Mouse (Mus musculus) midbrain, embryonic 16.5 days (tissue): ENCODE measurements around the gene Zfpl1. TPM values are rescaled to one million over a fixed set of nuclear protein-coding genes. Genes with fewer than 3 reads are reported as not detected.

Experiments used
- ATAC-seq: fragments of 200-750 bp; cut with Nextera tagmentation; 2 replicates; pipeline ENCODE4 v1.8.0; 2017; ENCODE audit warnings: moderate TSS enrichment
- H3K27ac ChIP-seq: fragments of 300-500 bp; sonication (generic); 2 replicates; pipeline ENCODE4 v1.5.1; 2014; ENCODE audit warnings: mild to moderate bottlenecking, low read length, mixed read lengths
- H3K27me3 ChIP-seq: fragments of 300-500 bp; sonication (generic); 2 replicates; pipeline ENCODE4 v1.6.1; 2014; ENCODE audit warnings: low read depth, low read length, mixed read lengths; ENCODE audit not compliant: control insufficient read depth, insufficient read depth
- H3K36me3 ChIP-seq: fragments of 300-500 bp; sonication (generic); 2 replicates; pipeline ENCODE4 v1.6.1; 2014; ENCODE audit warnings: mild to moderate bottlenecking, low read length, moderate library complexity, mixed read lengths; ENCODE audit not compliant: control insufficient read depth, insufficient read depth
- H3K4me1 ChIP-seq: fragments of 300-500 bp; sonication (generic); 2 replicates; pipeline ENCODE4 v1.6.1; 2014; ENCODE audit warnings: mild to moderate bottlenecking, low read length, mixed read lengths; ENCODE audit not compliant: control insufficient read depth, insufficient read depth
- H3K4me2 ChIP-seq: fragments of 300-500 bp; sonication (generic); 2 replicates; pipeline ENCODE4 v1.6.1; 2014; ENCODE audit warnings: mild to moderate bottlenecking, low read length, mixed read lengths
- H3K4me3 ChIP-seq: fragments of 300-500 bp; sonication (generic); 2 replicates; pipeline ENCODE4 v1.5.1; 2014; ENCODE audit warnings: low read depth, mild to moderate bottlenecking, low read length, moderate library complexity, mixed read lengths
- H3K9ac ChIP-seq: fragments of 300-500 bp; sonication (generic); 2 replicates; pipeline ENCODE4 v1.6.1; 2014; ENCODE audit warnings: low read depth, low read length, mixed read lengths
- H3K9me3 ChIP-seq: fragments of 300-500 bp; sonication (generic); replicated peaks from 2 replicates; pipeline ENCODE4 v1.6.1; 2014; ENCODE audit warnings: mild to moderate bottlenecking, low read length, mixed read lengths; ENCODE audit not compliant: control insufficient read depth, poor library complexity, severe bottlenecking
- WGBS: fragments of 180-500 bp; shearing (Covaris S2); extraction: QIAGEN DNeasy Blood & Tissue Kit; methylation state at CpG from one replicate; pipeline ENCODE4 v1.1.7; 2014; 5-methylcytosine and 5-hydroxymethylcytosine counted together
- polyA plus RNA-seq: library from polyadenylated mRNA; unstranded; fragments of >200 nt; fragmentation: Nextera tagmentation; extraction: Ambion mirVana; gene quantifications from 2 replicates; pipeline ENCODE4 v1.2.1, GENCODE M21; 2015

Gene Zfpl1
- polyA plus RNA-seq, 1 experiment from 2014 or later: 87.3 TPM

DNA sequence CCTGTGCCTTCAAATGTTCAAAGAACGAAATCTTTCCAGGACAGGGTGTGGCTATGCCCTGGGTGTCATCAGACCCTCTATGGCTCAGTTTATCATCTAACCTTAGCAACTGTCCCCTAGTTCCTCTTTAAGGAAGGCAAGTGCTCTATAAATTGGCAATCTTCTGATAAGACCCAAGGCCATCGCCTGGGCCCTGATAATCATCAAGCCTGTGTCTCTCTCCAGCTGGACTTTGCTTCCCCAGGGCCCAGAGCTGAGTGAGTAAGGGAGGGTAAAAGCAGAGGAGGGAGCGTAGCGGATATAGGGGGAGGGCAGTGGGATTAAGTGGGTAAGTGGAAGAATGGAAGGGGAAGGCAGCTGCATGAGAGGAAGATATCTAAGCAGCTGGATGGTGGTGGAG is 19.7 kb upstream of the Zfpl1 start:
- ATAC-seq: no peak
- Histone ChIP-seq H3K4me2 (no peak overlapping the region), H3K9ac (no peak overlapping the region), H3K27me3 (no peaks in the 10 kb centered on the region), H3K36me3 (no peaks in the 10 kb centered on the region), H3K4me1 (no peaks in the 10 kb centered on the region), H3K9me3 (no peaks in the 10 kb centered on the region), H3K4me3 (no peak overlapping the region), H3K27ac (no peak overlapping the region)
- 80% methylated on average over 4 of the region's 4 CpGs for WGBS

DNA sequence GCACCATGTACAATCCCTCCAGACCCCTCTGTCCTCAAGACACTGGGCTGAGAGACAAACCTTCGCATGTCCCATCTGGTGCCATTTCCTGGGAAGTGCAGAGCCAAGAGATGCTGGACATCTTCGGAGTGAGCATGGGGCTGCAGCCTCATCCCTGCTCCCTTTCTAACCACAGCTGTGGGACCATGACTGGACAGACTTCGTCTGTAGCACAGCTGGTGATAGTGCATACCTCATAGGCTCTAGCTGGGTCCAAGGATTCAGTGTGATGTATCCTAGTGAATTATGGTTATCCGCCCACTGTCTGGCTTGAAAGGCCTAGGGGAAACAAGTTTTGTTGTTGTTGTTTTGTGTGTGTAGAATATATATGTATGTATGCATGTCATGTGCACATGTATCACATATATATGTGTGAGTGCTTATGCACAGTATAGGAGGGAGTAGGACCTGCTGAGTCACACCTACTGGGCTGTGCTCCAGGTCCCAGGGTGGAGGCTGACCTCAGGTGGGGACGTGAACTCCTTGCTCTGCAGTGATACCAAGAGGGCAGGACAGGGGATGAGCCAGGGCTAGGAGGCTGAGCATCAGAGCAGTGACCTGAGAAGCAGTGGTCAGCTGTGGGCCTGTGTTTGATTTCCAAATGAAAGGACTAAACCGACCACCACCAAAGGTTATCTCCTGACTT is 17.6 kb upstream of the Zfpl1 start:
- no peak for ATAC-seq
- no peaks in the 10 kb centered on the region for H3K27me3 ChIP-seq
- 82% methylated on average over 6 of the region's 6 CpGs for WGBS
- H3K9ac ChIP-seq: no peak overlapping the region
- no peaks in the 10 kb centered on the region for H3K36me3 ChIP-seq
- H3K4me1 ChIP-seq: no peaks in the 10 kb centered on the region
- H3K9me3 ChIP-seq: no peaks in the 10 kb centered on the region
- H3K4me2 ChIP-seq: no peak overlapping the region
- H3K4me3 ChIP-seq: no peak overlapping the region
- no peak overlapping the region for H3K27ac ChIP-seq

DNA sequence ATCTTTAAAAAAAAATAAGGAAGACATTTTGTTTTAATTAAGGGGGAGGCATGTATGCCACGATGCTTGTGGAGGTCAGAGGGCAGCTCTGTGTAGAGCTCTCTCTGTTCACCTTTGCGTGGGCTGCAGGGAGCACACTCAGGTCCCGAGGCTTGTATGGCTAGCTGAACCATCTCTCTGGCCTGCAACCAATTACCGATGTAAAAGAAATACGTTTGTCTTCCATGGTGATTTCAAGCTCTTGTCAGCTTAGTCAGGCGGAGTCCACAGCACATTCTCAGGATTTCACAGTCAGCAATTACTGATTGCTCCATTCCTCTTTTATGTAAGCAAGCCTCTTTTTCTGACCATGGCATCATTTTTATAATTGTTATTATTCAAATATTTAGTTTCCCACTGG is 16.4 kb upstream of the Zfpl1 start:
- Histone ChIP-seq H3K4me2 (no peak overlapping the region), H3K9ac (no peak overlapping the region), H3K4me1 (no peaks in the 10 kb centered on the region), H3K27ac (no peak overlapping the region), H3K36me3 (no peaks in the 10 kb centered on the region), H3K4me3 (no peak overlapping the region), H3K9me3 (no peaks in the 10 kb centered on the region), H3K27me3 (no peaks in the 10 kb centered on the region)
- ATAC-seq: no peak
- WGBS: 78% methylated on average over 6 of the region's 6 CpGs

DNA sequence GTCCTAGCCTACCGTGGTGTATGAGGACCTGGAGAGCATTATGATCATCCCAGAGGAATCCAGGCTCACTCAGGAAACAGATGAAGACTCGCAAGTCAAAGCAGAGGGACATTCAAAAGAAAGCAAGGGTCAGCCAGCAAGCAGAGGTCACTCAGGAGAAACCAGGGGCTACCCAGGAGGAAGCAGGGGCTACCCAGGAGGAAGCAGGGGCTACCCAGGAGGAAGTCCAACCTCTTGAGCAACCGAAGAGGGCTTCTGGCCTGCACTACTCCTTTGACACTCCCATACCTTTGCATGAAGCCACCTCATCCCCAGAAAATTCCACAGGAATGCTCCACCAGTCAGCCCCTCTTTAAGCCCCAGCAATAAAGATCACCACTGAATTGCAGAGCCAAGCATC is 13.1 kb upstream of the Zfpl1 start:
- no peak overlapping the region for H3K4me3 ChIP-seq
- H3K9me3 ChIP-seq: no peaks in the 10 kb centered on the region
- no peaks in the 10 kb centered on the region for H3K36me3 ChIP-seq
- H3K27me3 ChIP-seq: no peaks in the 10 kb centered on the region
- ATAC-seq: no peak
- WGBS: 91% methylated on average over 3 of the region's 3 CpGs
- H3K4me1 ChIP-seq: no peaks in the 10 kb centered on the region
- no peak overlapping the region for H3K27ac ChIP-seq
- H3K9ac ChIP-seq: no peak overlapping the region
- H3K4me2 ChIP-seq: no peak overlapping the region

DNA sequence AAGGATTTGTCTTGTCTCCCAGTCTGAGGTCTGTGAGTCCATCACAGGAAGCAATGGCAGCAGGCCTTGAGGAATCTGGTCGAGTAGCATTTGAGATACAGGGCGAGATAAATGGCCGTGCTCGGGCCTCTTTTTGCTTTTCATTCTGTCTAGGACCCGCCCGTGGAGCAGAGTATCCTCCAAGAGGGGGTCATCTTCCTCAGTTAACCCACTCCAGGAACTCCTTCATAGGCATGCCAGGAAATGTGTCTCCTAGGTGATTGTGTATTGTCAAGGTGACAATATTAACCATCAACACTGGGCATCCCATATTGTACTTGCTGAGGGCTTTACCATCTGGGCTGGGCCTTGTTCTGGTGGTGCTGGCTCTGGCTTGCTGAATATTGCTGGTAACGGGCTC is 9.4 kb upstream of the Zfpl1 start, which contains the start of gene AC131692.1:
Gene AC131692.1, plus strand, starts transcription at position 301 of the 400 bp plus-strand sequence.
- Histone ChIP-seq H3K4me1 (no peaks in the 10 kb centered on the region), H3K4me3 (no peak within 1 kb of the TSS), H3K36me3 (no peaks in the 10 kb centered on the region), H3K4me2 (no peak within 1 kb of the TSS), H3K9ac (no peak within 1 kb of the TSS), H3K9me3 (no peaks in the 10 kb centered on the region), H3K27ac (no peak within 1 kb of the TSS), H3K27me3 (no peaks in the 10 kb centered on the region)
- 91% methylated on average over 7 of the region's 7 CpGs for WGBS
- no peak for ATAC-seq

DNA sequence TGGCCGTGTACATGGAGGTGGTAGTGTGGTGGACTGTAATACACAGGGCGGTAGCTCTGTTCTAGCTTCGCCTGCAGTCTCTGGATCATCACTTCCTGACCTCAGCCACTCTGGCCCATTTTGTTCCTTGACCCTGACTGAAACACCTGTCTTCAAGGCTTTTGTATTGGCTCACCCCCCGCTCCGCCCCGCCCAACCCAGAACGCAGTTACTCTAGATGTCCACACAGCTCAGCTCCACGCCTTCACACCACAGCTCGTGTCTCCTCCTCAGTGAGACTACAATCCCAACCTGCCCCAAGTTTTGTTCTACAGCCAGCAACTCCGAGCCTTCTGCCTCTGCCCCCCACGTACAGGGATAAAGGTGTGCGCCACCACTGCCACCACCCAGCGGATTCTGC is 4.1 kb upstream of the Zfpl1 start:
- Histone ChIP-seq H3K36me3 (no peaks in the 10 kb centered on the region), H3K9me3 (no peaks in the 10 kb centered on the region), H3K9ac (no peak overlapping the region), H3K27ac (no peak overlapping the region), H3K4me3 (no peak overlapping the region), H3K4me2 (no peak overlapping the region), H3K4me1 (peaks cover 12% of the 10 kb centered on the region), H3K27me3 (no peaks in the 10 kb centered on the region)
- WGBS: 94% methylated on average over 13 of the region's 13 CpGs
- no peak for ATAC-seq

DNA sequence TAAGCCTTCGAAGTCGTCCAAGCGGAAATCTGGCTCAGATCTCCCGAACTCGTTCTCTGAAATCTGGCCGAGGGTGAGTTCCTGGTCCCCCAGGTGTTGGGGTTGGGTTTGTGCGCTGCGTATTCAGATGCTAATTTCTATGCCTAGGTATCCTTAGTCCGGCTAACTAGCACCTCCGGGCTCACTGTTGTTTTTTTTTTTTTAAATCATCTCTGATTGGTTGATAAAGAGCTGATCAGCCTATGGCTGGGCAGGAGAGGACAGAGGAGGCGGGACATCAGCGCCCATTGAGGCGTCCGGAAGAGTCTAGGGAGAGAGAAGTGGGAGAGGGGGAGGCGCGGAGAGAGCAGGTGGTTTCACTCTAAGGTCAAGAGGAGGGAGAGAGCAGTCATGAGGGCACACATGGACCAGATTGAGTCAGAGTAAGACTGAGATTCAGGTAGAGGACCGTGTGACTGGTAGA is 692 bp upstream of the Zfpl1 start:
- H3K9ac ChIP-seq: no peak overlapping the region
- peak; percentile 58 for ATAC-seq
- H3K4me2 ChIP-seq: peak overlapping the region; percentile 94
- H3K36me3 ChIP-seq: peaks cover 9% of the 10 kb centered on the region
- no peaks in the 10 kb centered on the region for H3K27me3 ChIP-seq
- H3K9me3 ChIP-seq: no peaks in the 10 kb centered on the region
- H3K27ac ChIP-seq: no peak overlapping the region
- under 1% methylated on average over 17 of the region's 17 CpGs for WGBS
- peak overlapping the region; percentile 76 for H3K4me3 ChIP-seq
- H3K4me1 ChIP-seq: peaks cover 18% of the 10 kb centered on the region

DNA sequence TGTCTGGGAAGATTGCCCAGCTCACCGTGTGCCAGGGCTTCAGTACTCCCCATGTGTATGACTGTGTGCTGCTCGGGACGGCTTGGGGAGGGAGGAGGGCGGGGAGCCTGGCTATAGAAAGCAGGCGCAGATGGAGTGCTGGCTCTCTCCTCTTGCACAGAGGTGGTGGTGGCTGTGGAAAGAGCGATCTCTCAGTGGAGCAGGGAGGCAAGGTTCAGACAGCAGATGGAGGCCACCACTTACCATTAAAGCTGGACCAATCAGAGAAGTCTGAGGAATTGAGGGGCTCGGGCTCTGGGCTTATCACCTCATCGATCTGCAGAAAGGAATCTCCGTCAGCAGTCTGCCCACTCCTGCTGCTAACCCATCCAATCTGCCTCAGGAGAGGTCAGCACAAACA is 2.6 kb downstream of the Zfpl1 start, which contains the start of gene Gm28374:
Gene Gm28374, minus strand, starts transcription at position 101 of the 400 bp plus-strand sequence.
- no peak within 1 kb of the TSS for H3K4me3 ChIP-seq
- no peak for ATAC-seq
- H3K4me2 ChIP-seq: no peak within 1 kb of the TSS
- peaks cover 24% of the 10 kb centered on the region for H3K4me1 ChIP-seq
- no peaks in the 10 kb centered on the region for H3K9me3 ChIP-seq
- H3K27ac ChIP-seq: no peak within 1 kb of the TSS
- H3K36me3 ChIP-seq: peaks cover 16% of the 10 kb centered on the region
- H3K27me3 ChIP-seq: no peaks in the 10 kb centered on the region
- 89% methylated on average over 9 of the region's 9 CpGs for WGBS
- no peak within 1 kb of the TSS for H3K9ac ChIP-seq

DNA sequence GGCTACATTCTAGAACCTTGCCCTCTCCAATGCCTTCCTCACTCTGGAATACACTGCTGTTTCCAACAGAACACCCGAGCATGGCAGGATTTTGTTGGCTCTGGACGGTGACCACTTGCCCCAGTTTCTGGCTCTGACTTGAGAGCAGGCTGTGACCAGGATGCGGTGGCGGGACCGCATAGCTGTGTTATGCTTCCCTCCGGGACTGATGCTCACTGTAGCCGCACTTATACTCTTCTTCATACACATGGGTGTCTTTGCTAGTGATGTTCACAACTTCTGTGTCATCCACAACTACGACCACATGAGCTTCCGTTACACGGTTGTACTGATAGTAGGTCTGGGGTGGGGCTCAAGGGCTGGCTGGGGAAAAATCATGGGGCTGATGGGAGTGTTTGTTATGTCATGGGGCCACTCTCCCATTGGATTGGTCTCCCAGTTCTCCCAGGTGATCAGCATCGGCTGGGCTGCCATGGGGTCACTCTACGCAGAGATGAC is 4.7 kb downstream of the Zfpl1 start, which contains the start of gene Tmem262:
Gene Tmem262, plus strand, starts transcription at position 51 of the 498 bp plus-strand sequence.
- no peak within 1 kb of the TSS for H3K9ac ChIP-seq
- H3K4me1 ChIP-seq: peaks cover 29% of the 10 kb centered on the region
- ATAC-seq: no peak
- no peaks in the 10 kb centered on the region for H3K27me3 ChIP-seq
- no peak within 1 kb of the TSS for H3K27ac ChIP-seq
- H3K4me2 ChIP-seq: no peak within 1 kb of the TSS
- no peak within 1 kb of the TSS for H3K4me3 ChIP-seq
- no peaks in the 10 kb centered on the region for H3K9me3 ChIP-seq
- WGBS: 94% methylated on average over 12 of the region's 12 CpGs
- peaks cover 16% of the 10 kb centered on the region for H3K36me3 ChIP-seq
